Comparison of ENCODE assay signal across 20 mouse cellular contexts in genomic region chr11:101677655-101678054, GRCm38 (mm10).
"Had no signal": no experiment of that assay in that cellular context is flagged by ENCODE, and none has a peak within 500 bp of the region (broad histone marks: within the 10 kb centered on the region; RNA-seq: fewer than 3 reads in every experiment).

No protein-coding gene starts in this region.

- H3K9me3 ChIP-seq: limb, embryonic 12.5 days; limb, embryonic 15.5 days; lung, embryonic 15.5 days; midbrain, embryonic 15.5 days had no signal

- H3K36me3 ChIP-seq: limb, embryonic 12.5 days; limb, embryonic 15.5 days; lung, embryonic 15.5 days; midbrain, embryonic 15.5 days had no signal

- H3K27me3 ChIP-seq: limb, embryonic 12.5 days; limb, embryonic 15.5 days; lung, embryonic 15.5 days; midbrain, embryonic 15.5 days had no signal

- DNase-seq: kidney, adult 9 months; kidney, postnatal 14 days; kidney, postnatal 4 days; left cerebral cortex, postnatal 4 days; liver, postnatal 0 days; lung, postnatal 10 days; lung, postnatal 36 days; right cerebral cortex, postnatal 14 days; right cerebral cortex, postnatal 4 days; thymus, adult 2 months; thymus, postnatal 14 days; thymus, postnatal 4 days had no signal

- H3K9ac ChIP-seq: limb, embryonic 12.5 days; limb, embryonic 15.5 days; liver, embryonic 14.5 days; liver, postnatal 0 days; lung, embryonic 15.5 days; midbrain, embryonic 15.5 days had no signal

- H3K4me2 ChIP-seq: limb, embryonic 12.5 days; limb, embryonic 15.5 days; liver, embryonic 11.5 days; lung, embryonic 15.5 days; midbrain, embryonic 11.5 days; midbrain, embryonic 15.5 days had no signal

- H3K27ac ChIP-seq: limb, embryonic 12.5 days; liver, embryonic 14.5 days; lung, embryonic 15.5 days; midbrain, embryonic 15.5 days; stomach, postnatal 0 days had no signal

- ATAC-seq: liver, postnatal 0 days; midbrain, embryonic 15.5 days had no signal

- H3K4me3 ChIP-seq: limb, embryonic 12.5 days; limb, embryonic 15.5 days; lung, embryonic 15.5 days; midbrain, embryonic 15.5 days had no signal
